Mouse (Mus musculus) lung, postnatal 0 days (tissue): Measurements from ENCODE around the gene Fancc. TPM values are rescaled to one million over a fixed set of nuclear protein-coding genes. Genes with fewer than 3 reads are reported as not detected.

Experiments used
- ATAC-seq: fragments of 200-750 bp; cut with Nextera tagmentation; 2 replicates; pipeline ENCODE4 v1.8.0; 2017; ENCODE audit warnings: moderate library complexity
- DNase-seq: peaks from one replicate; pipeline ENCODE4 v3.0.0-alpha.2; 2016; ENCODE audit warnings: low spot score
- H3K27ac ChIP-seq: fragments of 300-500 bp; sonication (generic); 2 replicates; pipeline ENCODE4 v1.5.1; 2014; ENCODE audit warnings: antibody characterized with exemption, mild to moderate bottlenecking, low read length, mixed read lengths
- H3K27me3 ChIP-seq: fragments of 300-500 bp; sonication (generic); replicated peaks from 2 replicates; pipeline ENCODE4 v1.6.1; 2014; ENCODE audit warnings: low read length, mixed read lengths; ENCODE audit not compliant: insufficient read depth
- H3K36me3 ChIP-seq: fragments of 300-500 bp; sonication (generic); 2 replicates; pipeline ENCODE4 v1.6.1; 2014; ENCODE audit warnings: low read length, mixed read lengths; ENCODE audit not compliant: insufficient read depth
- H3K4me1 ChIP-seq: fragments of 300-500 bp; sonication (generic); 2 replicates; pipeline ENCODE4 v1.6.1; 2014; ENCODE audit warnings: antibody characterized with exemption, low read depth, low read length, mixed read lengths; ENCODE audit not compliant: insufficient read depth
- H3K4me2 ChIP-seq: fragments of 300-500 bp; sonication (generic); replicated peaks from 2 replicates; pipeline ENCODE4 v1.6.1; 2014; ENCODE audit warnings: low read depth, mild to moderate bottlenecking, low read length, moderate library complexity, mixed read lengths
- H3K4me3 ChIP-seq: fragments of 300-500 bp; sonication (generic); 2 replicates; pipeline ENCODE4 v1.5.1; 2014; ENCODE audit warnings: low read depth, low read length
- H3K9ac ChIP-seq: fragments of 300-500 bp; sonication (generic); replicated peaks from 2 replicates; pipeline ENCODE4 v1.6.1; 2014; ENCODE audit warnings: low read depth, mild to moderate bottlenecking
- H3K9me3 ChIP-seq: fragments of 300-500 bp; sonication (generic); 2 replicates; pipeline ENCODE4 v1.6.1; 2016; ENCODE audit warnings: low read length, mixed read lengths
- CTCF ChIP-seq: IDR thresholded peaks from 2 replicates; pipeline ENCODE4 v1.5.1; 2016; ENCODE audit warnings: antibody characterized with exemption, mild to moderate bottlenecking
- EP300 ChIP-seq: IDR thresholded peaks from 2 replicates; pipeline ENCODE4 v1.6.1; 2016; ENCODE audit warnings: antibody characterized with exemption, mild to moderate bottlenecking, control low read depth
- WGBS: fragments of 180-500 bp; shearing (Covaris S2); extraction: QIAGEN DNeasy Blood & Tissue Kit; methylation state at CpG from one replicate; pipeline ENCODE4 v1.1.7; 2014; 5-methylcytosine and 5-hydroxymethylcytosine counted together
- polyA plus RNA-seq: library from polyadenylated mRNA; unstranded; fragments of >200 nt; fragmentation: Nextera tagmentation; extraction: Ambion mirVana; gene quantifications from 2 replicates; pipeline ENCODE4 v1.2.1, GENCODE M21; 2015

The Fancc gene
- polyA plus RNA-seq, 1 experiment from 2014 or later = 26.0 TPM

- Histone ChIP-seq H3K4me1 (no peaks in the 10 kb centered on the region), H3K9ac (no peak overlapping the region), H3K4me3 (no peak overlapping the region), H3K36me3 (no peaks in the 10 kb centered on the region), H3K9me3 (no peaks in the 10 kb centered on the region), H3K27me3 (no peaks in the 10 kb centered on the region), H3K27ac (no peak overlapping the region), H3K4me2 (no peak overlapping the region)
- WGBS = 53% methylated on average over 9 of the region's 9 CpGs
- DNase-seq = no peak
- peak; percentile 33; the same call in 1 of the 2 replicates for ATAC-seq
- TF ChIP-seq EP300 (no peak), CTCF (no peak)
Observed at GRCm38 (mm10) chr13:63323286-63324075, 173.6 kb downstream of the Fancc start.

- Histone ChIP-seq H3K36me3 (no peaks in the 10 kb centered on the region), H3K27me3 (no peaks in the 10 kb centered on the region), H3K4me1 (no peaks in the 10 kb centered on the region), H3K9me3 (no peaks in the 10 kb centered on the region), H3K4me2 (no peak overlapping the region), H3K27ac (no peak overlapping the region), H3K4me3 (no peak overlapping the region), H3K9ac (no peak overlapping the region)
- no peak for ATAC-seq
- no peak for DNase-seq
- WGBS = 87% methylated on average over 6 of the region's 6 CpGs
- TF ChIP-seq EP300 (no peak), CTCF (no peak)
Observed at GRCm38 (mm10) chr13:63322756-63323155, 174.3 kb downstream of the Fancc start.

- no peak for ATAC-seq
- no peak; the same call in 1 of the 2 replicates for TF ChIP-seq CTCF
- no peak for TF ChIP-seq EP300
- H3K9me3 ChIP-seq = no peaks in the 10 kb centered on the region
- H3K9ac ChIP-seq = no peak overlapping the region
- no peak overlapping the region for H3K27ac ChIP-seq
- H3K4me1 ChIP-seq = no peaks in the 10 kb centered on the region
- H3K27me3 ChIP-seq = no peaks in the 10 kb centered on the region
- H3K36me3 ChIP-seq = peaks cover 6% of the 10 kb centered on the region; the same call in 1 of the 2 replicates
- no peak overlapping the region for H3K4me2 ChIP-seq
- WGBS = 56% methylated on average over 5 of the region's 5 CpGs
- no peak overlapping the region for H3K4me3 ChIP-seq
- DNase-seq = no peak
Observed at GRCm38 (mm10) chr13:63321689-63322088, 175.4 kb downstream of the Fancc start.

GRCm38 (mm10) chr13:63319814-63320213, 177.3 kb downstream of the Fancc start:
- WGBS = 96% methylated on average over 7 of the region's 7 CpGs
- Histone ChIP-seq H3K27ac (no peak overlapping the region), H3K4me3 (no peak overlapping the region), H3K9me3 (no peaks in the 10 kb centered on the region), H3K4me1 (no peaks in the 10 kb centered on the region), H3K27me3 (no peaks in the 10 kb centered on the region), H3K9ac (no peak overlapping the region), H3K4me2 (no peak overlapping the region), H3K36me3 (peaks cover 6% of the 10 kb centered on the region; the same call in 1 of the 2 replicates)
- TF ChIP-seq CTCF = no peak
- TF ChIP-seq EP300 = no peak
- DNase-seq (no peak), ATAC-seq (no peak)

GRCm38 (mm10) chr13:63317681-63318104, 179.4 kb downstream of the Fancc start:
- ATAC-seq (no peak), DNase-seq (no peak)
- H3K4me3 ChIP-seq = no peak overlapping the region
- no peaks in the 10 kb centered on the region for H3K27me3 ChIP-seq
- no peak overlapping the region for H3K27ac ChIP-seq
- WGBS = 46% methylated on average over 7 of the region's 7 CpGs
- no peak for TF ChIP-seq CTCF
- no peak for TF ChIP-seq EP300
- peaks cover 6% of the 10 kb centered on the region; the same call in 1 of the 2 replicates for H3K36me3 ChIP-seq
- H3K9me3 ChIP-seq = no peaks in the 10 kb centered on the region
- no peaks in the 10 kb centered on the region for H3K4me1 ChIP-seq
- H3K4me2 ChIP-seq = no peak overlapping the region
- no peak overlapping the region for H3K9ac ChIP-seq

GRCm38 (mm10) chr13:63316407-63316806, 180.7 kb downstream of the Fancc start:
- DNase-seq (no peak), ATAC-seq (no peak)
- Histone ChIP-seq H3K4me2 (no peak overlapping the region), H3K27me3 (no peaks in the 10 kb centered on the region), H3K4me1 (no peaks in the 10 kb centered on the region), H3K36me3 (peaks cover 10% of the 10 kb centered on the region; the same call in 1 of the 2 replicates), H3K4me3 (no peak overlapping the region), H3K9ac (no peak overlapping the region), H3K27ac (no peak overlapping the region), H3K9me3 (no peaks in the 10 kb centered on the region)
- TF ChIP-seq CTCF = no peak
- no peak for TF ChIP-seq EP300
- WGBS = 84% methylated on average over 5 of the region's 5 CpGs
